Mouse (Mus musculus) adrenal gland (tissue): ENCODE data around the gene Gm49403.

ENCODE experiments used
- intact Hi-C: fragments of 180-260 bp; cut with DNase I; formaldehyde crosslinking; loops from one replicate; pipeline ENCODE4 v1.15.1; 2025
- microRNA-seq, 2 experiments: library from miRNA; unstranded; fragments of <30 nt; microRNA quantifications; one replicate each; pipeline ENCODE4; 2019

The Gm49403 gene

GRCm38 (mm10) chr19:8908531-8908930, 24.8 kb downstream of the Gm49403 start:
- intact Hi-C loops = loop anchor here (5.0 kb wide), 1 partner anchor 46 kb away; no protein-coding TSS in a partner anchor

- intact Hi-C loops = no loop called here
Measured at GRCm38 (mm10) chr19:8911810-8912209, 28.1 kb downstream of the Gm49403 start.

- intact Hi-C loops = no loop called here
Measured at GRCm38 (mm10) chr19:8914212-8914611, 30.5 kb downstream of the Gm49403 start.

GRCm38 (mm10) chr19:8919000-8919399, 35.3 kb downstream of the Gm49403 start:
- intact Hi-C loops = no loop called here

- intact Hi-C loops = no loop called here
Measured at GRCm38 (mm10) chr19:8919684-8920072, 35.9 kb downstream of the Gm49403 start.

- intact Hi-C loops = no loop called here
Measured at GRCm38 (mm10) chr19:8920073-8920736, 36.5 kb downstream of the Gm49403 start, which contains the start of gene B3gat3. Gene B3gat3, plus strand, starts transcription at chr19:8920374.

GRCm38 (mm10) chr19:8920836-8921291, 37.1 kb downstream of the Gm49403 start:
- intact Hi-C loops = no loop called here

GRCm38 (mm10) chr19:8921741-8922140, 38.0 kb downstream of the Gm49403 start:
- intact Hi-C loops = no loop called here

- intact Hi-C loops = no loop called here
Measured at GRCm38 (mm10) chr19:8926766-8927165, 43.0 kb downstream of the Gm49403 start.

- intact Hi-C loops = no loop called here
Measured at GRCm38 (mm10) chr19:8927891-8928525, 44.3 kb downstream of the Gm49403 start.

GRCm38 (mm10) chr19:8928689-8929223, 45.0 kb downstream of the Gm49403 start:
- intact Hi-C loops = no loop called here

- intact Hi-C loops = no loop called here
Measured at GRCm38 (mm10) chr19:8929224-8930088, 45.7 kb downstream of the Gm49403 start, which contains the start of the genes Rom1 and Eml3. Gene Rom1, minus strand, starts transcription at chr19:8929356. Gene Eml3, plus strand, starts transcription at chr19:8929552.

GRCm38 (mm10) chr19:8930117-8930516, 46.4 kb downstream of the Gm49403 start:
- intact Hi-C loops = no loop called here

GRCm38 (mm10) chr19:8930771-8931170, 47.0 kb downstream of the Gm49403 start:
- intact Hi-C loops = no loop called here

GRCm38 (mm10) chr19:8936736-8937135, 53.0 kb downstream of the Gm49403 start:
- intact Hi-C loops = loop anchor here (5.0 kb wide), 1 partner anchor 39 kb away; the partner anchor contains the start of gene Ganab

Small RNA genes within 50 kb of the gene (microRNA-seq; reads per million reads assigned to microRNA genes)
- 0.11 to 0.86 reads per million in 2 experiments for gene Mir5136
